Mouse (Mus musculus): ENCODE data around the gene Krt17.
"Not testable (repeated sequence)": the region's sequence is repeated elsewhere in the genome, so short reads cannot be mapped to it uniquely, and the experiment has no call there.

Krt17 gene

DNA sequence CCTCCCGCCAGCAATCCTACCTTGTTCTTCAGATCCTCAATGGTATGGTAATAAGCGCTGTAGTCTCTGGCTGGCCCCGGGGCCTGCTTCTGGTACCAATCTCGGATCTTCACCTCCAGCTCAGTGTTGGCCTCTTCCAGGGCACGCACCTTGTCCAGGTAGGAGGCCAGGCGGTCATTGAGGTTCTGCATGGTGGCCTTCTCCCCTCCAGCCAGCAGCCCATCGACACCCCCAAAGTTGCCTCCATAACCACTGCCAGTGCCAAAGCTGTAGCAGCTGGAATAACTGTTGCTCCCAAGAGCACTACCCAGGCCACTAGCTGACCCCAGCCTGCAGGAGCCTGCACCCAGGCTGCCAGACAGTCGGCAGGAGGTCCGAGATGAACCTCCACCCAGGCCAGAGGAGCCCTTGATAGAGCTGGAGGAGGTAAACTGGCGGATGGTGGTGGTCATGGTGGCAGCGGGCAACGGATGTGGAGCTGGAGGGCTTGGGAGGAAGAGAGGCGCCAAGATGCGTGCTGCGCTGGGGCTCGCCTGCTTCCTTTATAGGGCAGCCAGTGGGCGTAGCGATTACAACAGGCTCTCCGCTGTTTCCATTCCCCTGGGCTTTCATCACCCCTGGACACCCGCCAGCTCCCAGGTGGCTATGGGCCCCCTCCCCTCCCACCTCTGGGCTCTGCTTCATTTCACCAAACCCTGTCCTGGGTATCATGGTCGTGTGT is at the start of gene Krt17:
Gene Krt17, minus strand, starts transcription at position 516 of the 721 bp plus-strand sequence.
- no peak for DNase-seq (ENCODE audit: low spot score)

DNA sequence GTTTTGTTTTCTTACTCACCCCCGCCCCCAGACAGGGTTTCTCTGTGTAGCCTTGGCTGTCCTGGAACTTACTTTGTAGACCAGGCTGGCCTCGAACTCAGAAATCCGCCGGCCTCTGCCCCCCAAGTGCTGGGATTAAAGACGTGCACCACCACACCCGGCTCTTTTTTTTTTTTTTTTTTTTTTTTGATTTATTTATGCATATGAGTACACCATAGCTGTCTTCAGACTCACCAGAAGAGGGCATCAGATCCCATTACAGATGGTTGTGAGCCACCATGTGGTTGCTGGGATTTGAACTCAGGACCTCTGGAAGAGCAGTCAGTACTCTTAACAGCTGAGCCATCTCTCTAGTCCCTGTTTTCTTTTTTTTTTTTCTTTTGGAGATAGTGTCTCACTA is 47.8 kb upstream of the Krt17 start:
- DNase-seq (ENCODE audit: low spot score) = not testable (repeated sequence)

DNA sequence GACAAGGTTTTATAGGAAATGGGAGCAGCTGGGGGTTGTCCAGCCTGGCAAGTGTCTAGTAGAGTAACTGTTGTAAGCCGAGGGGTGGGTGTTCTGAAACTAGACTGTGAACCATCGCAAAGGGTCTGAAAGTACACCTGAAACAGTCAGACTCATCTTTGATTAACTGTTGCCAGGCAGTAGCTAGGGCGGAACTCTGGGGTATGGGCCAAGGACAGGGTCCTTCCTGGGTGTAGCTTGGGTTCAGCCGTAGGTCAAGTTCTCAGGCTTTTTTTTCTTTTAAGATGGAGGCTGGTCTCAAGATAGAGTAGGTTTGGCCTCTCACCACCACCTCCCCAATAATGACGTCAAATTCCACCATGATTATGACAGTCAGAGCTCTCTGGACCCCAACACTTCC is 47.1 kb upstream of the Krt17 start:
- DNase-seq (ENCODE audit: low spot score) = no peak

DNA sequence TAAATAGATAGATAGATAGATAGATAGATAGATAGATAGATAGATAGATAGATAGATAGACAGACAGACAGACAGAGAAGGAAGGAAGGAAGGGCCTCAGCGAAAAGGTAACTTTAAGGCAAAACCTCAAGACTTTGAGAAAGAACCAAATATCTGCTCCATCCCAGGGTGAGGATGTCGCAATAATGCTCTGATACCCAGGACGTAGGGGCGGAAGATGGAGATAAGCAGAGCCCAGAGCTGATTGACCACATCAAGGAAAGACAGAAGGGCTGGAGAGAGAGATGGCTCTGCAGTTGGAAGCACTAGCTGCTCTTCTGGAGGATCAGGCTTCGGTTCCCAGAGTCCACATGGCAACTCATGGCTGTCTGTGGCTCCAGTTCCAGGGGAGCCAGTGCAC is 40.5 kb upstream of the Krt17 start:
- DNase-seq (ENCODE audit: low spot score) = no peak

DNA sequence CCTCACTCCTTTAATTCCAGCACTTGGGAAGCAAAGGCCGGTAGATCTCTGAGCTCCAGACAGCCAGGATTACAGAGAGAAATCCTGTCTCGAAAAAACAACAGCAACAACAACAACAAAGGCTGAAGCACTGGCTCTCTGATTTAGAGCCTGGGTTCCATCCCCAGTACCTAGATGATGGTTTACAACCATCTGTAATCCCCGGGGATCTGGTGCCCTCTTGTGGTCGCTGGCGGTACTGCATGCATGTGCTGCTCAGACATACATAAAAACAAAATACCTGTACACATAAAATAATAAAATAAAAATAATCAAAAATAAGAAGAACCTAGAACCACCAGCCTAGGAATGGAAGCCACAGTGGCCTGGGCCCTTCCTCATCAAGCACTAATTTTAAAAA is 39.5 kb upstream of the Krt17 start:
- no peak for DNase-seq (ENCODE audit: low spot score)

DNA sequence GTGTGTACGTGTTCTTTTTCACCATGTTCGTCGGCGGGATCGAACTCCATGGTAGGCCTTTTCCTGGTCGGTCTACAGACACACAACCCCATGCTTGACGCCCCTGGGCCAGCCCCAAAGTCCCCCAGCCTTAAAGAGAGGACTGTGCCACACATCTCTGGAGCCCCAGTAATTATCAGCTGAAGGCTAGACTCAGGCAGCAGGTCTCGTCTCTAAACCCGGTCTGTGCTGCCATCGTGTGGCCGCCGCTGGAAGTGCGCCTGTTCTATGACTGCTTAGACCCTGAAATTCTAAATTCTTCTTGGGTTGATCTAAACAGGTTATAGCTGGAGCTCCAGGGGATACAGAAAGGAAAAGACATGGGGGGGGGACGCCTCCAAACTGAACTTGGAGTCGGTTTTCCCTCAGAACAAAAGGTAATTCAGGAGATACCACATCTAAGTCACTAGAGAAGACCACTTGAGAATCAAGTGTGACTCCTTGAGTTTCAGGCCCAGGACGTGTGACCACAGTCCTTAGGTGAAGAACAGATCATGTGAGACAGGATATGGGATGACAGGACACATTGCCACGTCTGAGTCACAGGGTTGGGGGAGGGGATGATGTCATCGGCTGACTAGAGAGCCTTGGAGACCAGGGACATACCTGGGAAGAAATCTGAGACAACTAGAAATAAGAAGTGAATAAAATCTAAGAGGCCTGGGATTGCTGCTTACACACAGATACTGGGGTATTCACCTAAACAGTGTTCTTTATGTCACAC is 37.6 kb upstream of the Krt17 start:
- DNase-seq (ENCODE audit: low spot score) = peak; percentile 63

DNA sequence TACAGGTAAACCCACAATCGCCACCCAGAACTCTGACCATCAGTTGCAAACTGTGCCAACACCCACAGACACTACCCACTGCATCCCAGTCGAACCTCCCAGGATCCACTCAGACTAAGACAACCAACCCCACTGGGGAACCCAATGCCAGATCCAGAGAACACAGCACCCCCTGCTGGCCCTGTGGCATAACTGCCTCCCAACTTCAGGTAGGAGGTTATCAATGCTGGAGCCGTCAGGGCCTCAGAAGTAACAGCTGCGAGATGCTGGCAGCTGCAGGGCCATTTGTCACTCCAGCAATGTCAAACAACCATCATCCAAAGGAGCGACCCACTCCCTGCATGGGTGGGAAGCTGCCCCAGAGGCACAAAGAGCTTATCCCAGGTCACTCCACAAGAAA is 37.0 kb upstream of the Krt17 start:
- DNase-seq (ENCODE audit: low spot score) = no peak

DNA sequence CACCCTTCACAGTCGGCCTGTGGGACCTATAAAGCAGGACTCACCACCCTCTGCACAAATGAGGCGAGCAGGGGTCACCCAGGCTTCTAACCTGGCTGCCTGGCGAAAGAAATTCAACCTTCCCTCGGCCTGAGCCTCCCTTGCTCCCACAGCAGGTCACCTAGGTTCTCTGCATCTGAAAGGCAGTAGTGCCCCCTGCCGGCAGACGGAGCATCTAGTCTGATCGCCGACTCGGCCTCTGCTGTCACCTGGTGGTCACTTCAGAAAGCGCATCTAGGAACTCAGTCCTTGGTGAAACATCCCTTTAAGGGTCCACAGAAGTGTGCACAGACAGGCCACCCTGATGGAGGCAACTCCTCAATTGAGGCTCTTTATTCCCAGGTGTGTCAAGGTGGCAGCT is 34.5 kb upstream of the Krt17 start:
- DNase-seq (ENCODE audit: low spot score) = peak; percentile 59

DNA sequence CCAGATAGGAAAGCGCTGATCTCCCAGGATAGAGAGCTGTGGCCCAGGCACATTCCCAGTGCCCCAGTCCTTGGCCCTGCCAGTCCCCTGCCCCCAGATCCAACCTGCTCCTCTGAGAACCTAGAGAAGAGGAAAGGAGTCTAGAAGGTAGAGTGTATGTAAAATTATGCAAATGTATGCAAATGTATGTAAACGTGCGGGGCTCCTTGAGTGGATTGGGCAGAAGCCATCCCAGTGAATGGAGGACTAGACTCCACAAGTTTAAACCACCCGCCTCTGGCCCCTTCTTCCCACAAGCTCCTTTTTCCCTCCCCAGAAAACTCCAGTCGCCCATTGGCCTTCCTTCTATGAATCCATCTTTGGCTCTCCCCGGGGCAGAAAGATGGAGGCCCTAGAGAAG is 32.1 kb upstream of the Krt17 start:
- DNase-seq (ENCODE audit: low spot score) = no peak

DNA sequence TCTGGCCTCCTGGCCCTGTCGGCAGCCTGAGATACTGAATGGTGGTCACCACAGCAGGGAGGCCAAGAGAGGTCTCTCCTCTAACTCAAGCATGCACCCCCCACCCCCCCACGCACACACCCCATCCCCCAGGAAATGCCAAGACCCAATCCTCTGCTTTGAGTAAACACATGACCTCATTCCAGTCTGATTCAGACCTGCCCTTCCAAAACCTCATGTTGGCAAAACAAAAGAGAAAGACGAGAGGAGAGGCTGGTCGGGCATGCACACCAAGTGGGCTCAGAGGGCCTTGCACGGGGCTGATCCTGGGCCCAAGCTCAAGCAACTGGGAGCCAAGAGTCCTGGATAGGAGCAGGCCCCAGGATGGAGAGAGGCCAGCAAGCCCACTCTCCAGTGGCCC is 29.4 kb upstream of the Krt17 start:
- DNase-seq (ENCODE audit: low spot score) = no peak

DNA sequence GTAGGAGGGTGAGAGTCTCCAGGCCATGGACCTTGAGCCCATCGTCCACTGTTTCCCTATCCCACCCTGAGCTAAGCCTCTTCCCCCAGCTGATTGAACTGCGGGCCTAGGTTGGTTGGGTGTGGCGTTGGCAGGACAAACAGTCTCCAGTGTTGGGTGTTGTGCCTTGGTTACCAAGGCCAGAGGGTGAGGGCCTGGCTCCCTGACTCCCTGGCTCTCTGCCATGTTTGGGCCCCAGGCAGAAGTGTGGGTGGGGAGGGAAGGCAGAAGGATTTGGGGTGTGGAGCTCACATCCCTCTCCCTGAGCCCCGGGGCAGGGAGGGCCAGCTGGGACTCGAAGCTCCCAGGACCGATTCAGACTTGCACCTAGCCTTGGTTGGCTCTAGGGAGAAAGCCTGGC is 28.1 kb upstream of the Krt17 start:
- DNase-seq (ENCODE audit: low spot score) = peak; percentile 46

DNA sequence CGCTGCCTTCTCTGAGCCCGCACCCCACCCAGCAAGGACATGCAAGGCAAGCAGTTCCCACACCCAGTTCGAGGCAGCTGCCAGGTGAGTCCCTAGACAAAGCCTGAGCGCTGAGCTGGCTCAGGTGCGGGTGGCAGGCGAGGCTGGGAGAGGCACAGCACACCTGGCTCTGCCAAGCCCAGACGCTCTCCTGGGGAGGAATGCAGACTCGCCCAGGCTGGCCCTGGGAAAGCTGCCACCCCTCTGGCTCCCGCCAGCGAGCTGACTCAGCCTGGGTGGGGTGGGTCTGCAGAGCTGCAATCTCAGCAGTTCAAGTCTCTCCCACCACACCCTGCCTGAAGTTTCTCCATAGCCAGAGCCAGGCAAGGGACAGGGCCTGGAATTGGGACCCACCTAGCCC is 26.2 kb upstream of the Krt17 start:
- DNase-seq (ENCODE audit: low spot score) = peak; percentile 46

DNA sequence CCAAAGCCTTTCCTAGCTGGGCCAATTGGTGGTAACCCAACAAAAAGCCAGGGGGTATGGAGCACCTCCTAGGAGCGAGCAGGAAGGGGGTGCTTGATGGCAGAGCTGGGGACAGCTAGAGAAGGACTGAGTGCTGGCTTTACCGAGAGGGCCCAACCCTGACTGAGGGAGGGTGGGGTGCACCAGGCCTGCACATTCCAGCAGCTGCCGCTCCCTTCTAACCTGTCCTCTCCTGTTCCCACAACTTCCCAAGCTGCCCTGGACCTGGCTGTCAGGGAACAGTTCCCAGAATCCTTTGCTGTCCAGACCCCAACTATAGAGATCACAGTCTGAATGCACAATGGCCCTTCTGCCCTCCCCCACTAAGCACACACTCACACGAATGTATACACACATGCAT is 24.2 kb upstream of the Krt17 start:
- DNase-seq (ENCODE audit: low spot score) = no peak

DNA sequence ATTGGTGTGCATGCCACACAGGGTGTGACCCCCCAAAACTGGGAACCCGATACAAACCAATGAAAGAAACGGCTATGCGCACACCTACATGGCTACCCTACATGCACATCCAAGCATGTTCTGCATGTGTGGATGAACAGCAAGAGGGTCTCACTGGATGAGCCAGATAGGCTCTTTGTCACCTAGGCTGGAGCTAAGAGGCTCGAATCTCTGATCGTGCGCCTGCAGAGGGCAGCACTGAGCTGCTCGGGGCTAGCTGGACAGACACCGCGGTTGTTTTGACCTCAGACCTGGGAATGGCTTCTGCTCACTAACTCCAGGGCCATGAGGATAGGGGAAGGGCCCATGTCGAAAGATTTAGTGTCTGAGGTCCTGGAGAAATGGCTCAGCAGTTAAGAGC is 21.7 kb upstream of the Krt17 start:
- DNase-seq (ENCODE audit: low spot score) = peak; percentile 67

DNA sequence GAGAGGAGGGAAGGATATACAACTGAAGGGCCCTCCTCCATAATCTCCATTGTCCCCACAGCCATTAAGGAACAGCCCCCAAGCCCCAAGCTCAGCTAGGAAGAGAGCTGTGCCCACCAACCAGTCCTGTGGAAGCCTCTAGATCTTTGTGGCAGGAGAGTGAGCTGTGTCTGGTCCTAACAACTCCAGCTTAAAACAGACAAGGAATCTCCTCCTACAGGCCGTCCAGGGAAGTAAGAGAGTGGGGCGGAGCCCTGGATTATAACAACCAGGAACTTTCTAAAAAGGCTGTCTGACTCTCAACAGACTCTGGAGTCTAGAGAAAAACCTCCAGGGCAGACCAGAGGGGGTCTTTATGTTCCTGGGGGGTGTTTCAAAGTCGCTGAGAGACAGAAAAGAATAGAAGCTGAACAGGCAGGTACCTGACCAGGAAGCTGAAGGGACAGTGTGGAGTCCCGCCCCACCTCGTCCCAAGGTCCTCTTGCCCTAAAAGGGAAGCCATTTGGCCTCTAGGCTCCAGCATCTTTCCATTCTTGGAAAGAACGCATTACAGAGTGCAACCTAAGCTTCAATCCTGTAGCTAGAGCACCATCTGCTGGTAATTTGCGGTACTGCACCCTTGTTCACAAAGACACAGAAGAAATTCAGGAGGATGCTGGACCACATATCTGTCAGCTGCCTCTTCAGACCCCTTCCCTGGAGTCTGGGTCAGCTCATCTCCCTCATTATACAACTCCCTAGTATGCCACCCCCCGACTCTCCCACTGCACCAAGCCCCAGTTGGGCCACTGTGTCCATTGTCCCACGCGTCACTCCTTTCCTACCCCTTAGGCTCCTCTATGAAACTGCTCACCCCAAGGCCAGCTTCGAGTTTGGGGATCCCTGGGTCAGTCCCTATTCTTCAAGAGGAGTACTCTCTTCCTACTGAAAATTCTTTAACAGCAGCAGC is 21.0 kb upstream of the Krt17 start:
- DNase-seq (ENCODE audit: low spot score) = peak; percentile 78

DNA sequence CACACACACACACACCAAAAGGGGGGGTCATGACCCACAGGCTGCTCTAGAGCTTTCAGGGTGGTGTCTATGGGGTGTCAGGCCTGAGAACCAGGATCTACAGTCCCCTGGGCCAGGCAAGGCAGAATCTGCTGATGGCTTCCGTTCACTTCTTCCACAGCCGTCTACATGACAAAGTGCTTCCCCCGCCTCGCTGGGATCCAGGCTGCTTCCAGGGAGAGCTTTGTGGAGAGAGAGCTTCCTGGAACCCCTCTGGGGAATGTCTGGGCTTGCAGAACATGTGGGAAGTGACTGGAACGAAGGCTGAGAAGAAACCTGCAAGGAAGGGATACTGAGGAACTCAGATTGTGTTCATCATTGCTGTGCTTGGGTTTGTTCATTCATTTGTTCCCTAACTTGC is 17.9 kb upstream of the Krt17 start:
- DNase-seq (ENCODE audit: low spot score) = no peak

DNA sequence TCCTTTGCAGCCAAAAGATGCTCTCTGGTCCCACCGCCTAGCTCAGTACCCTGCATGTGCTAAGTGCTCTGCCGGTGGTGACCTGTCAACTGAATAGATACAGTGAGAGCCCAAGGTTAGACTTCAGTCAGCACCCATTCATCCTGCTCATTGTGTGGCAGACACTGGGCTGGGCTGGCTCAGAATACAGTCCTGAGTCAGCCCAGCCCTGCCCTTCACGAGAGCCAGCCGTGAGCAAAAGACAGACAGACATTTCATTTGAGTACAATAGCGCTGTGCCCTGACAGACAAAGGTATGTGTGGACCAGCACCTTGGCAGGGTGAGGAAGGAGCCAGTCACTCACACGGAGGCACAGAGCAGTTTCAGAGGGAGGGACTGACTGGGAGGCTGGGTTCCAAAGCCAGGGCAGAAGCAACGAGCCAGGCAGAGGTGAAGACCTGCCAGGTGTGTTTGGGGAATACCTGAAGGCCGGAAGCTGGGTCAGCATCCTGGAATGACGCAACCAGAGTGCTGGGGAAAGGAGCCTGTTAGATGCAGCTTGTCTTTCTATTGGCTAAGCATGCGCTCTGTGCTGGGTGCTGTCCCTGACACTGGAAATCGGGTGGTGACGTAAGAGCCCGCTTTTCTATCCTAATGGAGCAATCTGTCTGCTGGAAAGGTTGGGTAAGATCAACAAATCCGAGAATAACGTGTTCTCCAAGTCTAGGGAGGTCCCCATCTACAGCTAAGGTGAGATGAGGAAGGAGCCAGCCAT is 17.1 kb upstream of the Krt17 start:
- no peak for DNase-seq (ENCODE audit: low spot score)

DNA sequence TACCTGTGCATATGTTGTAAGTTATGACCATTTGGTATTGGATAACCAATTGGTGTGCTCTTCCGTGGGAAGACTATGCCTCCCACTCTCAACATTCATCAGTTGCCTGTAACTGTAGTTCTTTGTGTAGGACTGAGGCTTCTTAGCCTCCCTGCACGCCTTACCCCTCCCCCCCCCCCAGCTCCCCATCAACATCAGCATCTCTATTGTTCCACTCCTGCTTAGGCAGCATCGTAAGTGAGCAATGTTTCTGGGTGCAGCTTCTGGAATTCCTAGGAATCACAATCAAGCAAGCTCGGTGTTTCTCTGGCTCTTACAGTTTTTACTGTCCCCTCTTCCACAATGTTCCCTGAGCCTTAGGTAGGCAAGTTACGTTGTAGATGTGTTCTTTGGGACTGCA is 14.6 kb upstream of the Krt17 start:
- no peak for DNase-seq (ENCODE audit: low spot score)

DNA sequence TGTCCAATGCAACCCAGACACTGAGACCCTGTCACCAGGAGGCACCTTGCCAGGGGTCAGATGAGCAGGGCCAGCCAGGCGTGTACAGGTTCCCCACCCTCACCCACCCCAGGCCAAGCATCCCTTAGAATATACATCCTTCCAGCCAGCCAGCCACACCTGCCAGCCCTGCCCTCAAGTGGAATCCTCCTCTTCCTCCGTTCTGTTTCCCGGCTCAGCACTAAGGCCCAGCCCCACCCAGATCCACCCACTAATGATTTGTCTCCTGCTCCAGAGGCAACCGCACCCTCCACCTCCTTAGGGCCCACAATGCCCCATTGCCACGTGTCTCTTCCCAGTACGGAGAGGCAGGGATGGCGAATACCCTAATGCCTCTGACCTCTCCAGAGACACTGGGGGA is 13.9 kb upstream of the Krt17 start:
- no peak for DNase-seq (ENCODE audit: low spot score)

DNA sequence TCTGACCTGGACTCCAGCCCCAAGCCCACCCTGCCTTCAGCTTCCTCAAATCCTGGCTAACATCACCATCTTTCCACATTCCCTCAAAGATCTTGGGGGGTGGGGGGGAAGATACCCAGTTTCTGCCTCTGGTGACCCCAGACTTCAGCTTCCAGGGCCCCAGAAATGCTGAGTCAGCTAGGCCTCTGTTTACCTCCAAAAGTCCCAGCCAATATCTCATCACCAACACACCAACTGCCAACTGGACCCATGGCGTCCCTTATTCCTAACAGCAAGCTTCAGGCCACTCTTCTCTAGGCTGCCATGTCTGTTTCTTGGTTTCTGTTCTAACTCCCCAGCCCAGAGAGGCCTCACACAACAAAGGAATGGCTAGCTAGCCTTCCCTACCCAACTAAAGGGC is 11.0 kb upstream of the Krt17 start:
- no peak for DNase-seq (ENCODE audit: low spot score)

DNA sequence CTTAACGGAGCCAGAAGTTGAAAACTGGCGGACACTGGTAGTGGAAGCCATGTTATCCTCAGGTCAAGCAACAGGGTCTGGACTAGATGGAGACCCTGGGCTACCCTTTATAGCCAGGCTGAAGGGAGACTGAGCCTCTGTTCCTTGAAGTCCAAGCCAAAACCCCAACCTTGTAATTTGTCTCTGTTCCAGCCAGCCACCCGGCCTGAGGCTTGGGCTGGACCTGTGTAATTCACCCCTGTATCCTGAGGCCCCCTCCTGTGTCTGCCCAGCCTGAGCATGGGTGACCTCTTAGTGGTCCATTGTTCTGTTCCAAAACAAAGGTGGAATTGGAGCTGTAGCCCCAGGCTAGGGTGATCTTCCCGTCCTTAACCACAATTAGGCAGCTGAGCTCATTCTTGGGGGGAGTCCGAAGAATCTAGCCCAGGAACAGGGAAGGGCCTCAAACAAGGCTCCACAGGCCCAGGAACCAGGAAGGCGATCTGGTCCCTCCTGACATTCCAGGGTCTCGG is 9.0 kb upstream of the Krt17 start, which contains the start of gene Krt42:
Gene Krt42, minus strand, starts transcription at position 51 of the 512 bp plus-strand sequence.
- DNase-seq (ENCODE audit: low spot score) = no peak
